Mouse (Mus musculus): ENCODE measurements around the gene Proser1. TPM values are rescaled to one million over a fixed set of nuclear protein-coding genes. Genes with fewer than 3 reads are reported as not detected.

The Proser1 gene
- polyA plus RNA-seq (2012; rRNA removed) = 24.2 and 25.2 TPM in 2 replicates

GRCm38 (mm10) chr3:53463046-53463764, at the start of gene Proser1, which contains the start of gene Nhlrc3:
Proser1 (plus strand) TSS chr3:53463666.
Nhlrc3 (minus strand) TSS chr3:53463332.
- DNase-seq = peak; percentile 94
- under 1% methylated on average over 52 of the region's 52 CpGs for WGBS
- TF ChIP-seq POLR2A (IDR thresholded peaks at IDR 0.05; ENCODE audit: borderline replicate concordance, extremely low read depth, low read depth, low read length) (peak; percentile 52; the same call in 1 of the 2 replicates), CTCF (IDR thresholded peaks at IDR 0.05; ENCODE audit: insufficient read depth, low read length) (no peak)
- Histone ChIP-seq H3K4me1 (ENCODE audit: control insufficient read depth, insufficient read depth, low read length) (peaks cover 8% of the 10 kb centered on the region), H3K4me3 (replicated peaks; ENCODE audit: extremely low read depth, low read depth, low read length) (peak within 1 kb of the TSS; percentile 95)

DNA sequence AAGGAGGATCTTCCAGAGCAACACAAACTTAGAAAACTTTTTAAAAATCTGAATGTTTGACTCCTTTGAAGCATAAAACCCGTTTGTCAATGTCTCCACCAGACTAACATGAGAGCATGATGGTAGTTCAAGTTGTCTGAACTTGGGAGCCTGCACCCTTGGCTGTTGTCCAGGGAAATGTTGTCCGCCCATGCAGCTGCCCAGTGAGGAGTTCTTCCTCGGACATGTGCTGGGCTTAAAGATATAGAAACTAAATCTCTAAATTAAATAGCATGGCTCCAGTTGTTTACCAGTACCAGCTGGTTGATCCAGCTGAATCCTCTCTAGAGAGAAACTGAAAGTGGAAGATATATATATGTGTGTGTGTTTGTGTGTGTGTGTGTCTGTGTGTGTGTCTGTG, 49.5 kb upstream of the Proser1 start:
- no peak for DNase-seq
- no peaks in the 10 kb centered on the region for H3K4me1 ChIP-seq (ENCODE audit: control insufficient read depth, insufficient read depth, low read length)
- 32% methylated on average over 3 of the region's 3 CpGs for WGBS
- H3K4me3 ChIP-seq (replicated peaks; ENCODE audit: extremely low read depth, low read depth, low read length) = no peak overlapping the region
- TF ChIP-seq POLR2A (IDR thresholded peaks at IDR 0.05; ENCODE audit: borderline replicate concordance, extremely low read depth, low read depth, low read length) (no peak), CTCF (IDR thresholded peaks at IDR 0.05; ENCODE audit: insufficient read depth, low read length) (no peak)

DNA sequence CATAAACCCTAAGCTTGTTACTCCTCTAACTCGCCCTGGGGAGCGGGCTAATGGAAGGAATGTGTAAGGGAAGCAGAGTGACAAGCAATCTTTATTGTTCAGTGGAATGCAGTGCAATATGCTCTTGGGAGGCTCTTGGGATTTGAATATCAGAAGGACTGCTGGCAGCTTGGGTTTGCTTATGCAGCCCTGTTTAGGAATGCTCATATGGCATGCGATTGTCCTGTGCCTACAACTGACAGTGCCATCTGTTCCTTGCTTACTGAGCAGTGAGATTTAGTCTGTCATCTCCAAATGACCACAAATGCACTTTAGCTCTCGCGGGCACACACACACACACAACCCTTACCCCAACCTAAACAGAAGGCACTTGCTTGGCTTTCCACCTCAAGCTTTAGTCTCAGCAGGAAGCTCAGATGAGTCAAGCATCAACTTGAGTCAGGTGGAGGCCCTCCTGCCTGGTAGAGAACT, 47.4 kb upstream of the Proser1 start:
- TF ChIP-seq POLR2A (IDR thresholded peaks at IDR 0.05; ENCODE audit: borderline replicate concordance, extremely low read depth, low read depth, low read length) (no peak), CTCF (IDR thresholded peaks at IDR 0.05; ENCODE audit: insufficient read depth, low read length) (no peak)
- WGBS = 73% methylated on average over 5 of the region's 5 CpGs
- Histone ChIP-seq H3K4me3 (replicated peaks; ENCODE audit: extremely low read depth, low read depth, low read length) (no peak overlapping the region), H3K4me1 (ENCODE audit: control insufficient read depth, insufficient read depth, low read length) (no peaks in the 10 kb centered on the region)
- no peak for DNase-seq

DNA sequence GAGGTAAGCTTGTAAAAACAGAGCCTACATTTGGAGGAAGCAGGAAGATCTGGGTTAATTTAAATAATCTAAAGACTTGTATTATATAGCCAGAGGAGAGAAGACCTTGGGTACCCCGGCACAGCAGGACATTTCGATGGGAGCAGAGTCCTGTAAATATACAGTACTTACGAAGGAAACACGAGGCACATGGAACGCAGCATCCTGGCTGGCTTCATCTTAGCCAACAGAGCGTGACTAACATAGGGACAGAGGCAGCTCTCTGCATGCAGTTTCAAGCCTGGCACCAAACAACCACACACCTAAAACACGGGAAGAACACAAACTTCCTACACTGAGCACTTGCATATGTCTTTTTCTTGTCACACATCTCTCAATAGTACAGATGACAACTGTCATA, 45.8 kb upstream of the Proser1 start:
- 78% methylated on average over 7 of the region's 7 CpGs for WGBS
- DNase-seq = no peak
- Histone ChIP-seq H3K4me1 (ENCODE audit: control insufficient read depth, insufficient read depth, low read length) (no peaks in the 10 kb centered on the region), H3K4me3 (replicated peaks; ENCODE audit: extremely low read depth, low read depth, low read length) (no peak overlapping the region)
- TF ChIP-seq POLR2A (IDR thresholded peaks at IDR 0.05; ENCODE audit: borderline replicate concordance, extremely low read depth, low read depth, low read length) = no peak
- no peak for TF ChIP-seq CTCF (IDR thresholded peaks at IDR 0.05; ENCODE audit: insufficient read depth, low read length)

DNA sequence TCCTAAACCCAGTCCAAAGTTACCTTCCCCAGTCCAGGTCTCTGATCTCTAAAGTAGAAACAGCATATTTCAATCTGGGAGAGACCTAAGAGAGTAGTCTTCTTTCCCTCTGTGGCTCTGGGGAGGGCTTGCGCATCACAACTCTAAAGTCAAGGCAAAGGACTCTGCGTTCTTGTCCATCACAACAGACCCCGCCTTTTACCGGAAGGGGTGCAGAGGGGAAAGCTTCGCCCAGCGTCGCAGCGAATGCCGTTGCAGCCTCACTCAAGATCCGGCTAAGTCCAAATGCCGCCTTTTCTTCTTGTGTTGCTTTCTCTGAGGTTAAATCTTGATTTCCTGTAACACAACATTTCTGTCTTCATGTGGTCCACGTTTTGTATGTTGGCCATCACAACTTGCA, 41.8 kb upstream of the Proser1 start:
- Histone ChIP-seq H3K4me1 (ENCODE audit: control insufficient read depth, insufficient read depth, low read length) (no peaks in the 10 kb centered on the region), H3K4me3 (replicated peaks; ENCODE audit: extremely low read depth, low read depth, low read length) (no peak overlapping the region)
- no peak for DNase-seq
- TF ChIP-seq CTCF (IDR thresholded peaks at IDR 0.05; ENCODE audit: insufficient read depth, low read length) = no peak
- no peak for TF ChIP-seq POLR2A (IDR thresholded peaks at IDR 0.05; ENCODE audit: borderline replicate concordance, extremely low read depth, low read depth, low read length)
- 86% methylated on average over 12 of the region's 12 CpGs for whole genome bisulfite sequencing

GRCm38 (mm10) chr3:53422691-53423090, 40.8 kb upstream of the Proser1 start:
- WGBS = 57% methylated on average over 1 of the region's 1 CpGs
- TF ChIP-seq POLR2A (IDR thresholded peaks at IDR 0.05; ENCODE audit: borderline replicate concordance, extremely low read depth, low read depth, low read length) (no peak), CTCF (IDR thresholded peaks at IDR 0.05; ENCODE audit: insufficient read depth, low read length) (no peak)
- Histone ChIP-seq H3K4me3 (replicated peaks; ENCODE audit: extremely low read depth, low read depth, low read length) (no peak overlapping the region), H3K4me1 (ENCODE audit: control insufficient read depth, insufficient read depth, low read length) (no peaks in the 10 kb centered on the region)
- DNase-seq = no peak

GRCm38 (mm10) chr3:53423576-53423975, 39.9 kb upstream of the Proser1 start:
- TF ChIP-seq POLR2A (IDR thresholded peaks at IDR 0.05; ENCODE audit: borderline replicate concordance, extremely low read depth, low read depth, low read length) (no peak), CTCF (IDR thresholded peaks at IDR 0.05; ENCODE audit: insufficient read depth, low read length) (no peak)
- Histone ChIP-seq H3K4me1 (ENCODE audit: control insufficient read depth, insufficient read depth, low read length) (no peaks in the 10 kb centered on the region), H3K4me3 (replicated peaks; ENCODE audit: extremely low read depth, low read depth, low read length) (no peak overlapping the region)
- 77% methylated on average over 4 of the region's 4 CpGs for WGBS
- no peak for DNase-seq

GRCm38 (mm10) chr3:53434610-53435009, 28.9 kb upstream of the Proser1 start:
- no peak for DNase-seq
- Histone ChIP-seq H3K4me1 (ENCODE audit: control insufficient read depth, insufficient read depth, low read length) (no peaks in the 10 kb centered on the region), H3K4me3 (replicated peaks; ENCODE audit: extremely low read depth, low read depth, low read length) (no peak overlapping the region)
- TF ChIP-seq CTCF (IDR thresholded peaks at IDR 0.05; ENCODE audit: insufficient read depth, low read length) (0 out of 2 replicates have a peak, but pooled peaks have one; percentile 1), POLR2A (IDR thresholded peaks at IDR 0.05; ENCODE audit: borderline replicate concordance, extremely low read depth, low read depth, low read length) (no peak)
- WGBS = 77% methylated on average over 3 of the region's 3 CpGs

- Histone ChIP-seq H3K4me1 (ENCODE audit: control insufficient read depth, insufficient read depth, low read length) (no peaks in the 10 kb centered on the region), H3K4me3 (replicated peaks; ENCODE audit: extremely low read depth, low read depth, low read length) (no peak overlapping the region)
- 70% methylated on average over 5 of the region's 5 CpGs for WGBS
- TF ChIP-seq CTCF (IDR thresholded peaks at IDR 0.05; ENCODE audit: insufficient read depth, low read length) (no peak), POLR2A (IDR thresholded peaks at IDR 0.05; ENCODE audit: borderline replicate concordance, extremely low read depth, low read depth, low read length) (no peak)
- no peak for DNase-seq
These were observed 26.9 kb upstream of the Proser1 start for GRCm38 (mm10) chr3:53436550-53436949.

- DNase-seq = no peak
- no peak overlapping the region for H3K4me3 ChIP-seq (replicated peaks; ENCODE audit: extremely low read depth, low read depth, low read length)
- 85% methylated on average over 5 of the region's 5 CpGs for WGBS
These were observed 17.9 kb upstream of the Proser1 start for GRCm38 (mm10) chr3:53445540-53445939.

More at GRCm38 (mm10) chr3:53445540-53445939, 17.9 kb upstream of the Proser1 start:
- TF ChIP-seq CTCF (IDR thresholded peaks at IDR 0.05; ENCODE audit: insufficient read depth, low read length) = no peak
- TF ChIP-seq POLR2A (IDR thresholded peaks at IDR 0.05; ENCODE audit: borderline replicate concordance, extremely low read depth, low read depth, low read length) = no peak
- H3K4me1 ChIP-seq (ENCODE audit: control insufficient read depth, insufficient read depth, low read length) = no peaks in the 10 kb centered on the region; the same call in 1 of the 2 replicates
